Mouse (Mus musculus): ENCODE measurements around the gene Cntn2. TPM values are rescaled to one million over a fixed set of nuclear protein-coding genes. Genes with fewer than 3 reads are reported as not detected.
A peak's percentile ranks its signal among the peaks of the same experiment; 100 is the strongest.

The Cntn2 gene
- total RNA-seq (2021), result not detected
- long read RNA-seq, experiment 1, result 0 reads
- long read RNA-seq, experiment 2, result 0 reads

GRCm38 (mm10) chr1:132542762-132543306 lies at the start of gene Cntn2:
Gene Cntn2, minus strand, starts transcription at chr1:132543256.
- no peak for DNase-seq

- DNase-seq, result no peak
Observed at GRCm38 (mm10) chr1:132592145-132592544, 49.1 kb upstream of the Cntn2 start.

- no peak for DNase-seq
Observed at GRCm38 (mm10) chr1:132591399-132591930, 48.4 kb upstream of the Cntn2 start.

- DNase-seq, result no peak
Observed at GRCm38 (mm10) chr1:132586679-132587201, 43.7 kb upstream of the Cntn2 start.

GRCm38 (mm10) chr1:132585376-132585775 lies 42.3 kb upstream of the Cntn2 start:
- DNase-seq, result no peak

- DNase-seq, result no peak
Observed at GRCm38 (mm10) chr1:132582998-132583604, 40.0 kb upstream of the Cntn2 start.

- DNase-seq, result no peak
Observed at GRCm38 (mm10) chr1:132581845-132582839, 39.1 kb upstream of the Cntn2 start.

GRCm38 (mm10) chr1:132580063-132580462 lies 37.0 kb upstream of the Cntn2 start:
- no peak for DNase-seq

- no peak for DNase-seq
Observed at GRCm38 (mm10) chr1:132576845-132577244, 33.8 kb upstream of the Cntn2 start.

GRCm38 (mm10) chr1:132572851-132573250 lies 29.8 kb upstream of the Cntn2 start:
- DNase-seq, result no peak

- no peak for DNase-seq
Observed at GRCm38 (mm10) chr1:132571613-132572012, 28.6 kb upstream of the Cntn2 start.

- no peak for DNase-seq
Observed at GRCm38 (mm10) chr1:132570906-132571305, 27.9 kb upstream of the Cntn2 start.

GRCm38 (mm10) chr1:132570068-132570780 lies 27.2 kb upstream of the Cntn2 start:
- DNase-seq, result no peak

- no peak for DNase-seq
Observed at GRCm38 (mm10) chr1:132569516-132569915, 26.5 kb upstream of the Cntn2 start.

- DNase-seq, result no peak
Observed at GRCm38 (mm10) chr1:132567336-132568125, 24.5 kb upstream of the Cntn2 start.

GRCm38 (mm10) chr1:132565766-132566165 lies 22.7 kb upstream of the Cntn2 start:
- DNase-seq, result peak; percentile 16

GRCm38 (mm10) chr1:132564946-132565345 lies 21.9 kb upstream of the Cntn2 start:
- peak; percentile 30 to 44 for DNase-seq

GRCm38 (mm10) chr1:132562337-132562795 lies 19.3 kb upstream of the Cntn2 start:
- DNase-seq, result no peak

- peak; percentile 32 to 43 for DNase-seq
Observed at GRCm38 (mm10) chr1:132560907-132561700, 18.0 kb upstream of the Cntn2 start.

GRCm38 (mm10) chr1:132559045-132559444 lies 16.0 kb upstream of the Cntn2 start:
- DNase-seq, result no peak
